Mouse (Mus musculus): ENCODE measurements around the gene Fmo6.

Fmo6 gene

DNA sequence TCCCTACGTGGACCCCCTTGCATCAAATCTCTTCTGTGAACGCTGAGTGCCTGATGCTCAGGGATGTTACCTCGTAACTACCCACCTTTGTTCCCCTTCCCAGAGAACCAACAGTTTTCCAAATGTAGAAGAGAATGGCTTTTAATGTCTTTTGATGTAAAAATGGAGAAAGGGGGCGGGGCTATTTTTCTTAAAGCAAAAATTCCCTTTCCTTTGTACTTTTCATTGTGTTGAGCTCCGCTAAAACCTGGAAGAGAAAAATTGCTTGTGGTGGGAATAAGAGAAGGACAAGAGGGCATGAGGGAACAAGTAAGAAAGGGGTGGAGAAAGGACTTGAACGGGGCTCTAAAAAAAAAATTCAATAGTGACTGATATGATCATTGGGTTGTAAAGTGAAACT lies at the start of gene Fmo6:
Gene Fmo6 (minus strand): TSS at position 101 of the 400 bp plus-strand sequence.
- DNase-seq (ENCODE audit: low read depth): no peak

DNA sequence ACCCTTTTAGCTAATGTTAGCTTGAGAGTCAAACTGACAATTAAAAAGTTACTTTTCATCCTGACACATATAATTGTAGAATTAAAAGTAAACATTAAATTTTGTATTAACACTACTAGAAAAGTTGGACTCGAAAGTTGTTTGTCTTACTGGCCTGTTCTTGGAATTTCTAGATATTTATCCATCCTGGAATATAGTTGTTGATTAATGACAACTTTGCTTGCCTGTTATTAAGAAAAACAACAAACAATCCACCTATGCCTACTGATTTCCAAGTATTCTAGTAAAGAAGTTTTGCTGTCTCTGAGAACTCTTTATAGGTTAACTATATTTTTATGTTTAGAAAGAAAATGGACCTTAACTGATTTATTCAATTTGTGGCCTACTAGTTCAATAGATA lies 49.5 kb upstream of the Fmo6 start:
- DNase-seq (ENCODE audit: low read depth): no peak

- DNase-seq (ENCODE audit: low read depth): no peak
Measured at GRCm38 (mm10) chr1:162986121-162986748, 48.9 kb upstream of the Fmo6 start.

DNA sequence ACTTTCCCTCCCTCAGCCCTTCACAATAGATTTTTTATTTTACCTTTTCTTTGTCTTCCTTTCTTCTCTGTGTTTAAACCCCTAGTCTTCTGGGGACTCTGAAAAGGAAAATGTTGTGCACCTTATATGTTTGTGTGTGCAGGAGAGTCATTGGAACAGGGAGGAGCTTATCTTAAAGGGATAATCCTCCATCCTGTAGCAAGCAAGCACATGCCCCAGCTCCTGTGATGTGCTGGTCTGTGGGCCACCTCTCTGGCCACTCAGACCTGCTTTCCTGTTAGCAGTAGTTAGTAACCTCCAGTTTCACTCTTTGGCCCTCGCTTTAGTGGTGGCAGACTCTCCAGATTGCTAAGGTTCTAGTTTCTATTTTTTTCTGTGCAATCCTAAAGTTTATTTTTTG lies 47.1 kb upstream of the Fmo6 start, which contains the start of gene Fmo3:
Gene Fmo3 (minus strand): TSS at position 101 of the 400 bp plus-strand sequence.
- DNase-seq (ENCODE audit: low read depth): no peak

DNA sequence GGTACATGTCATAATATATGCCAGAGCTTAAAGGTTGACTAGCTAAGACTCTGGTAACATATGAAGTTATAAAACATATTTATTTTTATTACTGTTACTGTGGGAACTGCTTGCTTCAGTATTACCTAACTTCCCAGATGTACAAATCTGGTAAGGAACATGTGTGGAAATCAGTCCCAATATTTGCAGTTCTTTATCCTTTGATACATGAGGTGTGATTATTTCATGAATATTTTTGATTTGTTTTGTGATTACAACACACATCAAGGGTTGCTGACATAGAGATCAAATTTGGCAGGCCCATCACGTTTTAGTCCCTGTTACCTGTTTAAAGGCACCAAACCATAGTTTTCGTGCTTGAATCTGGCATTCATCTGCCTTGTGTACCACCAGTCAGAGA lies 26.2 kb upstream of the Fmo6 start:
- DNase-seq (ENCODE audit: low read depth): no peak

- no peak for DNase-seq (ENCODE audit: low read depth)
Measured at GRCm38 (mm10) chr1:162957422-162957821, 20.1 kb upstream of the Fmo6 start.

DNA sequence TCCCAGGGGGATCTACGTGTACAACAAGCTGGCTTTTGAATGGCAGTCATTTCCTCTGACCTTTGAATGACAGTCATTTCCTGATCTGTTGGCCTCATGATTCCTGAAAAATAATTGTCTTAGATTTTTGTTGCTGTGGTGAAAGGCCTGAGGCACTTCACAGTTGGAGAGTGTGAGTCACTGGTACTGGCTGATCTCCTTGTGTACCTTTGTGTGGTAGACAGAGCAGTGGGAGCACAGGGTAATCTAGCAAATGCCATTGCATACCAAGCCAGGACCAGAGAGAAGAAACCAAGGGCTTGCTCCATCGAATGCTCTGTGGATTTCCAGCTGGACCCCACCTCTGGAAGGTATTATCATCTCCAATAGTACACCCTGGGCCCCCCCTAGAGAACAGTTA lies 15.8 kb upstream of the Fmo6 start:
- no peak for DNase-seq (ENCODE audit: low read depth)

DNA sequence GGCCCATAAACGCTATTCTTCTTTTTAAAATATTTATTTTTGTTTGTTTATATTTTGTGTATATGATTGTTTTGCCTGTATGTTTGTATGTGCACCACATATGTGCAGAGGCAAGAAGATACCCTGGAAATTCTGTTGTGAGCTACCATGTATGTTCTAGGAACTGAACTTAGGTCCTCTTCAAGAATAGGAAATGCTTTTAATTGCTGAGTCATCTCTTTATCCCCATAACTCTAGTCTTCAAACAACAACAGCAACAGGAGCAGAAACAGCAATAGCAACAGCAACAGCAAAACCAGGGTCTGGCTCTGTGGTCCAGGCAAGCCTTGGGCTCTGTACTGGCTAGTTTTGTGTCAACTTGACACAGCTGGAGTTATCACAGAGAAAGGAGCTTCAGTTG lies 12.4 kb upstream of the Fmo6 start:
- DNase-seq (ENCODE audit: low read depth): no peak

DNA sequence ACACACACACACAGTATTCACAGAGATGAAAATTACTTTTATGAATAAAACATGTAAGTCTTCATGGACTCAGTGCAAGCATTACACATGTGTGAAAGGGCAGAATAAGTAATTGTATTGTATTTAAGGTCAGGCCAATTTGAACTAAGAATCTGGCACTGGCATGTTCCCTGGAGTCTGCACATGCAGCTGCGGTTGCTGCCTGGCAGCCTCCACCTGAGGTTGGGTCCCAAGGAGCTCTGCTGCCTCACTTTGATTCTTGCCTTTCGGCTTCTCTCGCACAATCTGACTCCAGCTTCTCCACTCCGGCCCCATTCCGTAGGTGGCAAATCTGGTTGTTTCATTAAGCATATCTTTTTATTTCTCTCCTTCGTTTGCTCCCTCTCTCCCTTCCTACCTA lies 10.6 kb upstream of the Fmo6 start:
- DNase-seq (ENCODE audit: low read depth): no peak

- DNase-seq (ENCODE audit: low read depth): no peak
Measured at GRCm38 (mm10) chr1:162946837-162947558, 9.7 kb upstream of the Fmo6 start.

DNA sequence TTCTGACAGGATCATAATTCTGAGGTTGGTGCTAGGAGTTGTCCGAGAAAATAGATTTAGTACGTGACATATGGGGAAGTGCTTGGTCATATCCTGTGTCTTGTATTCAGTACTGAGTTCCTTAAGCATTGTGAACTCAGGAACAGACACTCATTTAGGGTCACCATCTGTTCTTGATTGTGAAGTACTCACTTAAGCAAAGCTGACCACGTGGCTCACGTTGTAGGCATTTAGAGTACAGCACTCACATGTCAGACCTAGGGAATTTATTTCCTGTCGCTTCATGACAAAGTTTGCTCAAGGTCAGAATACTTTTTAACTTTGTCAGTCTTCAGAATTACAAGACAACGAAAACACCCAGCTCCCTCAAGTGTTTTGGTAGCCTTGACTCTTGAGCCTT lies 6.4 kb upstream of the Fmo6 start:
- DNase-seq (ENCODE audit: low read depth): no peak

GRCm38 (mm10) chr1:162938696-162939351 lies 1.5 kb upstream of the Fmo6 start:
- DNase-seq (ENCODE audit: low read depth): no peak

DNA sequence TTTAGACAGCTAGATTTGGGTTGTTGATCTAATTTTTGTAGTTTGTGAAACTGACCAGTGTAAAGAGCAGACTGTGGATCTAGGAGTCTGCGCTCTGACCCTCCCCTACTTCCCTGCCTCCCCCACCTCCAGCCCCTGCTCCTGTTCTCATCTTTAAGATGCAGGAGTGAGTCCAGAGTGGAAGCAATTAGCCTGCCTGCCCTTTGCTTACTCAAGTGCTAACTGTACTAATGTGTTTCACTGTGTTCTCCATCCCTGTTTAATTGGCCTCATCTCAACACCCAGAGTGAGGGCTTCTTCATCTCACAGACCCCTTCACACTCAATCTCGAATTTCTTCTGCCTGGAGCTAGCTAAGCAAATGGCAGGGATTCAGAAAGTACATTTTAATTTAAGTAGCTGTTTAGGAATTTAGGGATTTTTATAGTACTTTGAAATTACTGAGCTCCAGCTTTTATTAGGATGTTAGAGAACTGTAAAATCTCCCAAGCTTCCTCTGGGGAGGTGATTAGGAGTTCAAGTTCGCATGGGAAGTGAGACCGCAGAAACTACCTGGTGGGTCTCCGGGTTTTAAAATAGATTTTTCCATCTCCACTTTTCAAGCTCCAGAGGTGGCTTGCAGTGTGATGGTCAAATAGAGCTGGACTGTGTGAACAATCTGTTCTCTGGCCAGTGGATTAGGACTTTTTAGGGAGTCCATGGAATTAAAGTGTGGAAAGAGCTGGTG lies 818 bp upstream of the Fmo6 start:
- no peak for DNase-seq (ENCODE audit: low read depth)

DNA sequence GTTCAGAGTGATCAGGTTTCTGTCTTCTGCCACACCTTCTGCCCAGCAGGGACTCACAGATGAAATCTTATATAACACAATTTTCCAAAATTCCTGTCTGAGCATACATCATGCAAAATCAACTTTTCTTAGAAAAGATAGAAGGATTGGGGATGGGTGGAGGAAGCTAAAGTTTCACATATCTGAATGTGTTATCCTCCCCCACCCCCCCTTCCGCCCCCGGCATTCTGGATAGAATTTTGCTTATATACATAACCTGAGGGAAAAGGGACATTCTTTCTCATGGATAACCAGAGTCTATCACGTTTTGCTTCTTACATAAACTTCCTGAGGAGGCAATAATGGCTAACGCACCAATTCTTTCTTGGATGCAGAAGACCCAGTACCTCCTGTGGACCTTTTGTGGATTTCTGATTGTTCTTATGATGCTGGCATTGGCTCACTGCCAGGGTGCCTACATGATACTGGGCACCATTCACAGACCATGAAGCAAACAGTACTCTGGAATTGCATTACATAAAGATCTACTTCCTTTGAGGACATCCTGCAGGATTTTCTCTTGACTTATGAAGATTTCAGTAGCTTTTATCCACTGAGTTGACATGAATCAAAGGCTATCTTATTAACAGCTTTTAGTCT lies 2.8 kb downstream of the Fmo6 start:
- DNase-seq (ENCODE audit: low read depth): no peak

GRCm38 (mm10) chr1:162932386-162932785 lies 4.9 kb downstream of the Fmo6 start:
- DNase-seq (ENCODE audit: low read depth): no peak

- no peak for DNase-seq (ENCODE audit: low read depth)
Measured at GRCm38 (mm10) chr1:162931880-162932279, 5.4 kb downstream of the Fmo6 start.

DNA sequence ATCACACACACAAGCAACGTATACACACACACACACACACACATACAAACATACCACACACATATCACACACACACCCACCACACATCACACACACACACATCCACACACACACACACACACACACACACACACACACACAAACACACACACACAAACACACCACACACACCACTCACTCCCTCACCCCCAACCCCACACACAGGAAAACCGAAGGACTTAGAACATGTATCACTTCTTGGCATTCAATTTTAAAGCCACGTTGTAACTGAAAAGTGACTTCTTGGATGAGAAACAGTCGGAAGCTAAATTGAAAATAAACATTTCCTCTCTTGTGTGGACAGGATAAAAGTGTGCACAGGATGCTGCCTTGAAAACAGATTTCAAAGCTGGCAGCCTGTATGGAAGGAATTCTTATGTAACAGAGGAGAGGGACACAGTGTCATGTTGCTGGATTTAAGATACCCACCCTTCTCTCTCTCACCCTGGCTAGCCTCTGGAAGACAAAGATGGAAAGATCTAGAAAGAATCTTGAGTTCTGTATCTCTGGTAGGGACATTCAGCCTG lies 5.9 kb downstream of the Fmo6 start:
- DNase-seq (ENCODE audit: low read depth): no peak

DNA sequence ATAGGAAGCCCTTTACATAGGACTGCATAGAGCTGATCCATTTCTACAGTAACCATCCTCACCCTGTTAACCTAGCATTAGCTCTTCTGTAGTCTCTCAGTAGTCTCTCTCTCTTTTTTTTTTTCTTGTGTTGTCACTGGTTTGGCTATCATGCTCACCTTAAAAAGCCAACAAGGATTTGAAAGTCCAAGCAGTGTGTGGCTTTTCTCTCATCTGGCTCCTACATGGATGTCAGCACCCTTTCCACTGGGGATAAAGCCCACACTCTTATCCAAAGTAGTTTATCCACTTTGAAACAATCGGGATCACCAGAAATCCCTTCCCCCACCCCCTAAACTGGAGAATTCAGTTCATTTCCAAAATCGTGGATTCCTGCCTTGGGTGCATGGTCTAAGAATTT lies 6.7 kb downstream of the Fmo6 start:
- DNase-seq (ENCODE audit: low read depth): no peak

DNA sequence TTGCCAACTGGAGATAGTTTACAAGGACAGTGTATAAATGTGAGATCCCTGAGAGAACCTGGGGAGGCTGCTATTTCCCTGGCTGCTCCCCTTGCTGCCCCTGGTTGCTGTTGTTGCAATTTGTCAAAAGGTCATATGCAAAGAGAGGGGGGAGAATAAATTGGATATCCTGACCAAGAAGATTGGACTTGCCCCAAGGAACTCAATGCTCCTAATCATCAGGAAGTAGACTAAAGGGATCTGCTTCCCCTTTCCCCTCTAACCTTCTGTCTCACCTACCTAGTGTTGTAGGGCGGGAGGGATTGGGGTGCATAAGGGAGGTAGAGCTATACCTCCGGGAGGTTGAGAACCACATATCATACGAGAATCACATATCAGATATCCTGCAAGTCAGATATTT lies 8.2 kb downstream of the Fmo6 start:
- no peak for DNase-seq (ENCODE audit: low read depth)

- no peak for DNase-seq (ENCODE audit: low read depth)
Measured at GRCm38 (mm10) chr1:162925121-162925520, 12.2 kb downstream of the Fmo6 start.

GRCm38 (mm10) chr1:162916661-162917060 lies 20.7 kb downstream of the Fmo6 start:
- DNase-seq (ENCODE audit: low read depth): no peak

Data from c-Kit-positive CD71-negative TER-119-negative erythroid progenitor cells, embryonic 14.5 days (primary cell).